Mouse (Mus musculus) lung, postnatal 0 days (tissue): ENCODE measurements around the gene Pcbp1.

ENCODE experiments used
- CTCF ChIP-seq: IDR thresholded peaks from 2 replicates; pipeline ENCODE4 v1.5.1; 2016; ENCODE audit warnings: antibody characterized with exemption, mild to moderate bottlenecking
- EP300 ChIP-seq: IDR thresholded peaks from 2 replicates; pipeline ENCODE4 v1.6.1; 2016; ENCODE audit warnings: antibody characterized with exemption, mild to moderate bottlenecking, control low read depth

- no peak for TF ChIP-seq CTCF
- no peak for TF ChIP-seq EP300
These were observed 20.4 kb downstream of the Pcbp1 start for GRCm38 (mm10) chr6:86505671-86506070.
